Mouse (Mus musculus) ES-E14 (cell line): ENCODE measurements at regions not wholly inside any gene's neighbourhood (a gene's known extent, or its start where the extent isn't known, plus 50 kb on each side); places are given as distances from the start of the nearest gene placed in this dataset.
"Not testable (repeated sequence)": the region's sequence is repeated elsewhere in the genome, so short reads cannot be mapped to it uniquely, and the experiment has no call there.

Experiments used
- DNase-seq: peaks from one replicate; pipeline ENCODE4 v3.0.0-alpha.2; 2013; ENCODE audit warnings: low read depth, low spot score
- H3K27ac ChIP-seq: 2 replicates; pipeline ENCODE4 v1.5.1; 2012; ENCODE audit warnings: low read depth, mild to moderate bottlenecking, low read length, moderate library complexity, mixed read lengths; ENCODE audit not compliant: poor library complexity, insufficient read depth, severe bottlenecking
- H3K36me3 ChIP-seq: 2 replicates; pipeline ENCODE4 v1.6.1; 2012; ENCODE audit warnings: mild to moderate bottlenecking, low read length, moderate library complexity, mixed read lengths; ENCODE audit not compliant: control insufficient read depth, poor library complexity, insufficient read depth, severe bottlenecking
- H3K4me1 ChIP-seq, 2 experiments: fragments of 150-350 bp in 1 of 2; sonication (generic) in 1 of 2; 2 replicates each; pipeline ENCODE4 v1.6.1; 2012; ENCODE audit warnings: low read length in 2 of 2, mild to moderate bottlenecking in 1 of 2, mixed read lengths in 1 of 2; ENCODE audit not compliant: control insufficient read depth in 2 of 2, insufficient read depth in 2 of 2, poor library complexity in 1 of 2
- H3K4me3 ChIP-seq, 2 experiments: fragments of 150-350 bp in 1 of 2; sonication (generic) in 1 of 2; 2 replicates each; pipeline ENCODE4 v1.5.1; 2012; ENCODE audit warnings: low read length in 2 of 2, low read depth in 1 of 2, mild to moderate bottlenecking in 1 of 2, mixed read lengths in 1 of 2; ENCODE audit not compliant: insufficient read depth in 1 of 2, poor library complexity in 1 of 2, severe bottlenecking in 1 of 2
- H3K9ac ChIP-seq: 2 replicates; pipeline ENCODE4 v1.6.1; 2012; ENCODE audit warnings: low read depth, mild to moderate bottlenecking, low read length, mixed read lengths; ENCODE audit not compliant: poor library complexity, insufficient read depth, severe bottlenecking
- H3K9me3 ChIP-seq: fragments of 150-350 bp; sonication (generic); 2 replicates; pipeline ENCODE4 v1.6.1; 2012; ENCODE audit warnings: low read depth, mild to moderate bottlenecking, low read length; ENCODE audit not compliant: control insufficient read depth, insufficient read depth
- CHD2 ChIP-seq: IDR thresholded peaks from 2 replicates; pipeline ENCODE4 v1.6.1; 2014; ENCODE audit warnings: mild to moderate bottlenecking, low read depth, low read length, inconsistent platforms
- HCFC1 ChIP-seq: IDR thresholded peaks from 2 replicates; pipeline ENCODE4 v1.6.1; 2012; ENCODE audit warnings: low read length, inconsistent platforms, borderline replicate concordance; ENCODE audit not compliant: insufficient read depth
- MAFK ChIP-seq: IDR thresholded peaks from 2 replicates; pipeline ENCODE4 v1.6.1; 2014; ENCODE audit warnings: mild to moderate bottlenecking, low read depth, low read length, inconsistent platforms; ENCODE audit not compliant: insufficient read depth
- ZC3H11A ChIP-seq: IDR thresholded peaks from 2 replicates; pipeline ENCODE4 v1.6.1; 2012; ENCODE audit warnings: low read depth, mild to moderate bottlenecking, inconsistent platforms, low read length, borderline replicate concordance
- ZNF384 ChIP-seq: IDR thresholded peaks from 2 replicates; pipeline ENCODE4 v1.6.1; 2012; ENCODE audit warnings: low read depth, low read length, inconsistent platforms
- in situ Hi-C, 2 experiments: fragments of 600-800 bp; cut with MboI; formaldehyde crosslinking; loops; one replicate each; pipeline ENCODE4 v1.15.1; 2025; ENCODE audit warnings: low sequenced_read_pairs in 2 of 2, inconsistent platforms in 1 of 2; ENCODE audit not compliant: unreplicated experiment in 2 of 2

DNA sequence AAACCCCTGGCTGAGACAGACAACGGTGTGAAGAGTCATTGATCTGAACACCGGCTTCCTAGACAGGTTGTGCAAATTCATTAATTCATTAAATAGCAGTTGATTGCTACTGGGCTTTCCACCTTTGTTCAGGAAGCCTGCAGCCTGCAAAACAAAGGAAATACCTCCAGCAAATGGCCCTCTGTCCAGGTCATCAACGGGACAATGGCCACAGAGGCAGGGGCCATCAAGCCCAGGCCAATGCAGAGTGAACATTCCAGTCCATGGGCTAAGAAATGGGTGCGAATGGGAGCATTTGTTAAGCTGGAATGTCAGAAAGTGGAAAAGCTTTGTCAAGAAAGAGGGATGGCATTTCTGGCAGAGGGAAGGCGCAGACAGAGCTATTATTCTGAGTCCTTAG, 188.5 kb upstream of the Arid2 start:
- TF ChIP-seq HCFC1 (no peak), ZC3H11A (no peak), MAFK (no peak), ZNF384 (no peak)
- in situ Hi-C loops, result no loop called here
- no peak for DNase-seq

DNA sequence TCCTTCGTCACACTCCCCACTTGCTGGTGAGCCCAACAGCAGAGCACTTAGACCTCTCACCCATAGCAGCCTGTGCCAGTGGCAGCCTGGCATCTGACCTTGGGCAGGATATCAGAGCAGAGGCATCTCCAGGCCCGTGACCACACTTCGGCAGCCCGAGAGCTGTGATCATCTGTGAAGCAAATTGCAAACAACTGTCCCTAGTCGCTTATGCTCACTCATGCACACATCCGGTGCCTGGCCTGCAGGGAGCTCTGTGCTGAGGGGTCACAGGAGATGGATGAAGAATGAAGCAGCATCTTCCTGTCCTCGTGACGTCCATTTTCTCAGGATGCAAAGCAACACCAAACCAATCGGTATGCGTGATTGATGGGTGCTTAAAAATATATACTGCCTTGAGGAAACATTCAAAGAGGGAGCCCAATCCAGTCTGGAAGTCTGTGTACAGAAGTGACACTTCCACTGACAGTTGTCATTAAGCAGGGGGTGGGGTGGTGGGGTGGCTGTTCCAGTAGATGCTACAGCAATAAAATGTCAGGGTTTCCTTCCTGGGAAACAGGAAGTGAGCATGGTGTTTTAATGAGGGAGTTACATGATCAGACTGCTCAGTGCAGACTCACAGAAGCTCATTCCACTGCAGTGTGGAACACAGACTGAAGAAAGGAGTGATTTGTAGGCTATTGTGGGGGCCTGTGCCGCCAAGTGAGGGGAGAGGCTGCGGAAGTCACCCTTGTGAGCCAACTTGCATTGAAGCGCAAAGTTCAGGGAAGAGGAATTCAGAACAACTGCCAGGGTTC, 187.3 kb upstream of the Arid2 start:
- H3K9ac ChIP-seq, H3K4me1 ChIP-seq, H3K36me3 ChIP-seq, DNase-seq, H3K9me3 ChIP-seq, H3K4me3 ChIP-seq, H3K27ac ChIP-seq, in situ Hi-C loops: not testable (repeated sequence)

More for the DNA sequence above, 188.5 kb upstream of the Arid2 start:
- Histone ChIP-seq H3K9ac (no peak overlapping the region), H3K9me3 (no peaks in the 10 kb centered on the region), H3K27ac (no peak overlapping the region), H3K36me3 (no peaks in the 10 kb centered on the region), H3K4me1 (no peaks in the 10 kb centered on the region; a peak in 1 of 4 replicates), H3K4me3 (no peak overlapping the region)

DNA sequence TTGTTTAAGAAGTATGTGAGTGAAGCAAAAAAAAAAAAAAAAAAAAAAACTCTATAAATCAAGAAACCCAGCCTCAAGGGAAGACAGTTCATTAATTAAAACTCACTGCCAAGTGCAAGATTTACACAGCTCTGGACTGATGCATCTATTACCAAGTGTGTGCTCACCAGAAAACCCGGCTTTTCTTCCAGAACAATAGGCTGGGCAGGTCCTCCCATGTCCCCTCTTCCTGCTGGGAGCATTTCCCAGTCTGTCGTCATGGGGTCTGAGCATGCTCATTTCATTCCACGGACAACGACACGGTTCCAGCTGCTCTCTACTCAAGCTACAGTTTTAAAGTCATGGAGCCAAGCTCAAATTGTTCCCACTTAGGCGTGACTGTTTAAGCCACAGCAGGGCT, 183.6 kb upstream of the Arid2 start:
- TF ChIP-seq ZC3H11A (no peak), MAFK (no peak), CHD2 (no peak), ZNF384 (no peak), HCFC1 (no peak)
- Histone ChIP-seq H3K9me3 (no peaks in the 10 kb centered on the region), H3K27ac (no peak overlapping the region), H3K4me1 (peaks cover 0 to 3% of the 10 kb centered on the region in 2 experiments; a peak in 1 of 4 replicates), H3K36me3 (no peaks in the 10 kb centered on the region), H3K4me3 (no peak overlapping the region), H3K9ac (no peak overlapping the region)
- DNase-seq, result no peak
- in situ Hi-C loops, result no loop called here

DNA sequence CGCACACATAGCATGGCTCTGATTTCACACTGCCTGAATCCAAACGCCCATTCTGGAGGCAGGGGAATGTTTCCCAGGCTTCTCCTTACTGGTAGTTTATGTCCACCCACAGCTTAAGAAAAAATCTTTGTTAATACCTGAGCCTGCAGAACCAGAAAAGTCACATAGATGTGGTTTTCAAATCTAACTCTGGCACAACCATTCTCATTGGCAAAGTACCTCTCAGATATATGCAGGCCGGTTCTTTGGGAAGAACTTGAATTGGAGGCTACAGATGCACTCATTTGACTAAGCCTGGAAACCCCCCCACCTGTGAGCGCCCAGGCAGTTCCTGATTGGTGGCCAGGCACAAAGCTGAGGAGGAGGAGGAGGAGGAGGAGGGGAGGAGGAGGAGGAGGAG, 179.8 kb upstream of the Arid2 start:
- Histone ChIP-seq H3K36me3 (no peaks in the 10 kb centered on the region), H3K9me3 (no peaks in the 10 kb centered on the region), H3K4me1 (peaks cover 0 to 3% of the 10 kb centered on the region in 2 experiments; a peak in 1 of 4 replicates), H3K4me3 (no peak overlapping the region), H3K27ac (no peak overlapping the region), H3K9ac (no peak overlapping the region)
- no peak for TF ChIP-seq CHD2
- TF ChIP-seq MAFK, result no peak
- no peak for TF ChIP-seq ZC3H11A
- no peak for TF ChIP-seq HCFC1
- no peak for TF ChIP-seq ZNF384
- in situ Hi-C loops, result no loop called here
- DNase-seq, result no peak

DNA sequence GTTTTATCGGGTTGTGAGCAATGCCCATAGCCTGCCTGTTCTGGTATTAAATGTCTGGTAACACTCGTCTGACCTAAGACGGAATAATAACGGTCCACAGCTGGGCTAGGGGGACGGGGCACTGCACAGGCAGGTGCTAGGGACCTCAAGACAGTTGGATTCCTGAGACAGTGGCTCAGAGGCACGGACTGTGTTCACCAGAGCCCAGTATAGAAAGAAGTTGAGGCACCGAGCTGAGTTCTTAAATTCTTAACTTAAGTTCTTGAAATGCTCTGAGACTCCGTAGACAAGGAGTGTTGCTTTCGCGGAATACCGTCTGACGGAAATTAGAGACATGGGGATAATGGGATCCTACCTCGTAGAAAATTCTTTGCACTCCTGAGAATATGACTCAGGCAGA, 174.2 kb upstream of the Arid2 start:
- Histone ChIP-seq H3K4me3 (no peak overlapping the region), H3K27ac (no peak overlapping the region), H3K9ac (no peak overlapping the region), H3K9me3 (no peaks in the 10 kb centered on the region), H3K36me3 (no peaks in the 10 kb centered on the region), H3K4me1 (peaks cover 0 to 3% of the 10 kb centered on the region in 2 experiments; a peak in 1 of 4 replicates)
- in situ Hi-C loops, result no loop called here
- no peak for DNase-seq
- TF ChIP-seq ZNF384 (no peak), HCFC1 (no peak), CHD2 (no peak), ZC3H11A (no peak), MAFK (no peak)
